Mouse (Mus musculus): ENCODE measurements around the gene Ddx20. TPM values are rescaled to one million over a fixed set of nuclear protein-coding genes. Genes with fewer than 3 reads are reported as not detected.

The Ddx20 gene
- polyA plus RNA-seq, 1 experiment: 19.6 TPM

GRCm38 (mm10) chr3:105653544-105654380, 33.6 kb downstream of the Ddx20 start:
- no peak for TF ChIP-seq CTCF (IDR thresholded peaks at IDR 0.05; ENCODE audit: borderline replicate concordance, insufficient read depth, low read length)
- no peak for TF ChIP-seq POLR2A (IDR thresholded peaks at IDR 0.05; ENCODE audit: low read depth, low read length)
- Histone ChIP-seq H3K4me1 (ENCODE audit: control insufficient read depth, insufficient read depth, low read length) (no peaks in the 10 kb centered on the region), H3K4me3 (ENCODE audit: insufficient read depth, low read length) (no peak overlapping the region), H3K27ac (ENCODE audit: insufficient read depth, low read length) (no peak overlapping the region)

DNA sequence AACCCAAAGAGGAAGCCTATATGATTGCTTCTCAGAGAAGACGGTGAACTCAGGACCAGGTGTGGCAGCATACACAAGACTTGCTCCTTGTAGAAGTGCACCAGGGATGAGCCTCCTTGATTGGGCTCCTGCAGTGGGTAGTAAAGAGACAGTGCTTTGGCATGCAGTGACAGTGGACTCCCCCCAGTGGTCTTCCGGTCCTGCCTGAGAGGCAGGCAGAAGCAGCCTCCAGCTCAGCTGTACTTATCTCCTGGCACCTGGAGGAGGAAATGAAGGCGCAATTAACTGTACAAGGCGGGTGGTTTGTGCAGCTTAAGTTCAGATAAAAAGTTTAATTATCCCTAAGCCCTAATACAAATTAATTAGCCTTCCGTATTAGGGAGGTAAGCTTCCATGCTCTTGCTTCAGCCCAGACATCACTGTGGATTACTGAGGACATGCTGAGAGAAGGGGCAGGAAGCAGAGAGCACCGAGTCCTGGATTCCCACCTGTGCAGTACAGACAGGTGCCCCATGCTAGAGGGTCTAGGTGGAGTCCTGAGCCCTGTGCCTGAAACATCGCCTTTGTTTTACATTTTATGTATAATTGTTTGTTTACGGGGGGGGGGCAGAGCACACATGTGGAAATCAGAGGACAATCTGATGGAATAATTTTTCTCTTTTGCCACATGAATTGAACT, 38.3 kb downstream of the Ddx20 start:
- Histone ChIP-seq H3K4me1 (ENCODE audit: control insufficient read depth, insufficient read depth, low read length) (no peaks in the 10 kb centered on the region), H3K27ac (ENCODE audit: insufficient read depth, low read length) (no peak overlapping the region), H3K4me3 (ENCODE audit: insufficient read depth, low read length) (no peak overlapping the region)
- no peak for TF ChIP-seq CTCF (IDR thresholded peaks at IDR 0.05; ENCODE audit: borderline replicate concordance, insufficient read depth, low read length)
- no peak for TF ChIP-seq POLR2A (IDR thresholded peaks at IDR 0.05; ENCODE audit: low read depth, low read length)

GRCm38 (mm10) chr3:105643566-105643965, 43.8 kb downstream of the Ddx20 start:
- H3K4me1 ChIP-seq (ENCODE audit: control insufficient read depth, insufficient read depth, low read length): no peaks in the 10 kb centered on the region
- no peak overlapping the region for H3K4me3 ChIP-seq (ENCODE audit: insufficient read depth, low read length)
- no peak for TF ChIP-seq CTCF (IDR thresholded peaks at IDR 0.05; ENCODE audit: borderline replicate concordance, insufficient read depth, low read length)
- TF ChIP-seq POLR2A (IDR thresholded peaks at IDR 0.05; ENCODE audit: low read depth, low read length): no peak
- H3K27ac ChIP-seq (ENCODE audit: insufficient read depth, low read length): no peak overlapping the region

DNA sequence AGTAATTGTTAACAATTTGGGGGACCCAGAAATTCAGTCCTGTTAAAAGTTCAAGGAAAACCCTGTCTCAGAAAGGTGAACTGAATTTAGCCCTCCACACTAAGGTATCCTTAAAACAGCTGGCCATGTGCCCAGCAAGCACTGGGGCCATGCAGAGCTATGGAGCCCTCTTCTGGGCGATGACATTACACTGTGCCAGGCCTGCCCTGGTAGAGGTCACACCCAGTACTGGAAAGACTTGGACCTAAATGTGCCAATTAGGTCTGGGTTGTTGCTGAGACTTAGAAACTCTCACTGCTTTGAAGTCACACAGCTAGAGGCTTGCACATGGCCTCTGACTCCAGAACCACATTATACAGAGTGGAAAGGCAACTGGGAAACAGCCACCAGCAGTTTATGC, 45.2 kb downstream of the Ddx20 start:
- TF ChIP-seq POLR2A (IDR thresholded peaks at IDR 0.05; ENCODE audit: low read depth, low read length): no peak
- no peak for TF ChIP-seq CTCF (IDR thresholded peaks at IDR 0.05; ENCODE audit: borderline replicate concordance, insufficient read depth, low read length)

DNA sequence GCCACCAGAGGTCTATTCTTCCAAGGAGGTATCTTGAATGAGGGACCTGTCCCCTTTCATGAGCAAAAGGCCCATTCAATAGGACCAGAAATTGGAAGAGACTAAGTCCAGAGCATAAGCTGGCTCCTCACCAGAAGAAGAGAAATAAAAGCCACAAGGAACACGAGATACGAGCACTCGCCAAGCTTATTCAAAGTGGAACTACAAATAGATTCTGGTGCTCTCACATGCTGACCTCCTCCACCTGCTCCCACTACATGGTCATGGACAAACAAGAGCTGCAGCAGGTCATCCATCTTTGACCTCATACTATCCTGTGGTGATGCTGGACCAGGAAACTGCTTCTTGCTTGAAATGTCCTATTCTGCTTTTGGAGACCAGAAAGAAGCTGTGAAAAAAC, 54.4 kb downstream of the Ddx20 start:
- H3K4me1 ChIP-seq (ENCODE audit: control insufficient read depth, insufficient read depth, low read length): no peaks in the 10 kb centered on the region
- no peak overlapping the region for H3K27ac ChIP-seq (ENCODE audit: insufficient read depth, low read length)
- no peak overlapping the region for H3K4me3 ChIP-seq (ENCODE audit: insufficient read depth, low read length)
- TF ChIP-seq POLR2A (IDR thresholded peaks at IDR 0.05; ENCODE audit: low read depth, low read length) (no peak), CTCF (IDR thresholded peaks at IDR 0.05; ENCODE audit: borderline replicate concordance, insufficient read depth, low read length) (no peak)

More for the DNA sequence above, 45.2 kb downstream of the Ddx20 start:
- Histone ChIP-seq H3K27ac (ENCODE audit: insufficient read depth, low read length) (no peak overlapping the region), H3K4me3 (ENCODE audit: insufficient read depth, low read length) (no peak overlapping the region), H3K4me1 (ENCODE audit: control insufficient read depth, insufficient read depth, low read length) (no peaks in the 10 kb centered on the region)

DNA sequence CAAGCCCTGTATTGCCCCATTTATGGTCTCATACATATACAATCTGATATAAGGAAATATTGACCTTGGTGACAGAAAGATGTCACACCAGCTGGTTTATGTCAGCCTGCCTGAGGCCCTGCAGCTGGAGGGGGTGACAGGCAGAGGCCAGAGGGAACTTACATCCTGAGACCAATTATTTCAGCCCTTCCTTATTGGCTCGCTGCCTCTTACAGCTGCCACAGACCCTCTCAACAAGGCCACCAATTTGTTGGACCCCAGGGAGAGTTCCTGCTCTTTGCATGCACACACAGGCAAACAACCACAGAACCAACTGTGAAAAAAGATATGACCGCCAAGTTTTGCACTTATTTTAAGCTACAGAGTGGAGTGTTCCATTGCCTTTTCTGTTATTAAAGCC, 55.1 kb downstream of the Ddx20 start:
- H3K4me3 ChIP-seq (ENCODE audit: insufficient read depth, low read length): no peak overlapping the region
- no peak overlapping the region for H3K27ac ChIP-seq (ENCODE audit: insufficient read depth, low read length)
- TF ChIP-seq CTCF (IDR thresholded peaks at IDR 0.05; ENCODE audit: borderline replicate concordance, insufficient read depth, low read length): no peak
- TF ChIP-seq POLR2A (IDR thresholded peaks at IDR 0.05; ENCODE audit: low read depth, low read length): no peak

More for the DNA sequence above, 55.1 kb downstream of the Ddx20 start:
- H3K4me1 ChIP-seq (ENCODE audit: control insufficient read depth, insufficient read depth, low read length): no peaks in the 10 kb centered on the region

Other genes starting within 250 kb of the Ddx20 start
- gene Kcnd3, start 235.2 kb downstream of the Ddx20 start, polyA plus RNA-seq (2011; ENCODE audit: insufficient read length, low read depth, missing spikeins): 0.25 and 0.32 TPM in 2 replicates
- gene Inka2, start 17.0 kb upstream of the Ddx20 start, polyA plus RNA-seq (2011; ENCODE audit: insufficient read length, low read depth, missing spikeins): 11.2 and 14.5 TPM in 2 replicates
- 132 and 150 TPM in 2 replicates for gene Rap1a, start 113.8 kb upstream of the Ddx20 start, polyA plus RNA-seq (2011; ENCODE audit: insufficient read length, low read depth, missing spikeins)
- not detected in 2 replicates for gene Adora3, start 183.3 kb upstream of the Ddx20 start, polyA plus RNA-seq (2011; ENCODE audit: insufficient read length, low read depth, missing spikeins)
- gene Tmigd3, start 183.3 kb upstream of the Ddx20 start, polyA plus RNA-seq (2011; ENCODE audit: insufficient read length, low read depth, missing spikeins): not detected in 2 replicates
- gene I830077J02Rik, start 245.1 kb upstream of the Ddx20 start, polyA plus RNA-seq (2011; ENCODE audit: insufficient read length, low read depth, missing spikeins): not detected in 2 replicates